Mouse (Mus musculus) hindbrain, embryonic 11.5 days (tissue): Measurements from ENCODE around the gene Gm49395. TPM values are rescaled to one million over a fixed set of nuclear protein-coding genes. Genes with fewer than 3 reads are reported as not detected.

Experiments used
- ATAC-seq: fragments of 200-750 bp; cut with Nextera tagmentation; 2 replicates; pipeline ENCODE4 v1.8.0; 2017; ENCODE audit warnings: mild to moderate bottlenecking, moderate TSS enrichment, moderate library complexity; ENCODE audit not compliant: low FRiP score
- DNase-seq: peaks from one replicate; pipeline ENCODE4 v3.0.0-alpha.2; 2015; ENCODE audit warnings: low spot score
- H3K27ac ChIP-seq: fragments of 300-500 bp; sonication (generic); 2 replicates; pipeline ENCODE4 v1.5.1; 2014; ENCODE audit warnings: mild to moderate bottlenecking, low read depth, low read length
- H3K27me3 ChIP-seq: fragments of 300-500 bp; sonication (generic); 2 replicates; pipeline ENCODE4 v1.6.1; 2014; ENCODE audit warnings: mild to moderate bottlenecking, low read length, moderate library complexity, mixed read lengths; ENCODE audit not compliant: control insufficient read depth, insufficient read depth
- H3K36me3 ChIP-seq: fragments of 300-500 bp; sonication (generic); 2 replicates; pipeline ENCODE4 v1.6.1; 2014; ENCODE audit warnings: mild to moderate bottlenecking, low read length, moderate library complexity, mixed read lengths; ENCODE audit not compliant: control insufficient read depth, insufficient read depth
- H3K4me1 ChIP-seq: fragments of 300-500 bp; sonication (generic); replicated peaks from 2 replicates; pipeline ENCODE4 v1.6.1; 2014; ENCODE audit warnings: low read length, mixed read lengths; ENCODE audit not compliant: control insufficient read depth, insufficient read depth
- H3K4me2 ChIP-seq: fragments of 300-500 bp; sonication (generic); replicated peaks from 2 replicates; pipeline ENCODE4 v1.6.1; 2014; ENCODE audit warnings: mild to moderate bottlenecking, low read depth, low read length
- H3K4me3 ChIP-seq: fragments of 300-500 bp; sonication (generic); 2 replicates; pipeline ENCODE4 v1.5.1; 2014; ENCODE audit warnings: low read depth, low read length
- H3K9ac ChIP-seq: fragments of 300-500 bp; sonication (generic); 2 replicates; pipeline ENCODE4 v1.6.1; 2014; ENCODE audit warnings: low read depth, low read length
- H3K9me3 ChIP-seq: fragments of 300-500 bp; sonication (generic); 2 replicates; pipeline ENCODE4 v1.6.1; 2016; ENCODE audit warnings: low read length; ENCODE audit not compliant: control insufficient read depth
- WGBS: fragments of 180-500 bp; shearing (Covaris S2); extraction: QIAGEN DNeasy Blood & Tissue Kit; methylation state at CpG from one replicate; pipeline ENCODE4 v1.1.7; 2014; 5-methylcytosine and 5-hydroxymethylcytosine counted together
- polyA plus RNA-seq: library from polyadenylated mRNA; unstranded; fragments of >200 nt; fragmentation: Nextera tagmentation; extraction: Ambion mirVana; gene quantifications from 2 replicates; pipeline ENCODE4 v1.2.1, GENCODE M21; 2014

Gene Gm49395
- polyA plus RNA-seq, 1 experiment from 2014 or later: 4.1 TPM

GRCm38 (mm10) chr13:115078997-115079685 lies 22.6 kb downstream of the Gm49395 start:
- 87% methylated on average over 6 of the region's 6 CpGs for WGBS
- H3K4me3 ChIP-seq: no peak overlapping the region

GRCm38 (mm10) chr13:115077346-115078134 lies 24.2 kb downstream of the Gm49395 start:
- no peak overlapping the region for H3K9ac ChIP-seq
- no peaks in the 10 kb centered on the region for H3K27me3 ChIP-seq
- ATAC-seq: no peak
- no peak overlapping the region for H3K4me3 ChIP-seq
- DNase-seq: no peak
- H3K9me3 ChIP-seq: no peaks in the 10 kb centered on the region
- no peaks in the 10 kb centered on the region for H3K4me1 ChIP-seq
- no peaks in the 10 kb centered on the region for H3K36me3 ChIP-seq
- no peak overlapping the region for H3K27ac ChIP-seq
- no peak overlapping the region for H3K4me2 ChIP-seq
- WGBS: 83% methylated on average over 9 of the region's 9 CpGs

More at GRCm38 (mm10) chr13:115078997-115079685, 22.6 kb downstream of the Gm49395 start:
- Histone ChIP-seq H3K27me3 (no peaks in the 10 kb centered on the region), H3K9me3 (no peaks in the 10 kb centered on the region), H3K36me3 (no peaks in the 10 kb centered on the region), H3K9ac (no peak overlapping the region), H3K27ac (no peak overlapping the region), H3K4me2 (no peak overlapping the region), H3K4me1 (no peaks in the 10 kb centered on the region)
- no peak for DNase-seq
- no peak for ATAC-seq

GRCm38 (mm10) chr13:115072386-115072785 lies 29.3 kb downstream of the Gm49395 start:
- H3K4me2 ChIP-seq: no peak overlapping the region
- no peaks in the 10 kb centered on the region for H3K27me3 ChIP-seq
- WGBS: 97% methylated on average over 6 of the region's 6 CpGs
- no peak overlapping the region for H3K9ac ChIP-seq
- no peak overlapping the region for H3K27ac ChIP-seq
- H3K4me1 ChIP-seq: no peaks in the 10 kb centered on the region
- no peak for DNase-seq
- no peaks in the 10 kb centered on the region for H3K9me3 ChIP-seq
- no peak for ATAC-seq
- H3K36me3 ChIP-seq: no peaks in the 10 kb centered on the region
- no peak overlapping the region for H3K4me3 ChIP-seq

GRCm38 (mm10) chr13:115071431-115071830 lies 30.3 kb downstream of the Gm49395 start:
- no peaks in the 10 kb centered on the region for H3K36me3 ChIP-seq
- H3K9ac ChIP-seq: no peak overlapping the region
- no peaks in the 10 kb centered on the region for H3K27me3 ChIP-seq
- H3K9me3 ChIP-seq: no peaks in the 10 kb centered on the region
- H3K27ac ChIP-seq: no peak overlapping the region
- H3K4me1 ChIP-seq: no peaks in the 10 kb centered on the region
- no peak overlapping the region for H3K4me3 ChIP-seq
- WGBS: 89% methylated on average over 3 of the region's 3 CpGs
- ATAC-seq (no peak), DNase-seq (no peak)
- H3K4me2 ChIP-seq: no peak overlapping the region

- Histone ChIP-seq H3K27ac (no peak overlapping the region), H3K4me3 (no peak overlapping the region), H3K27me3 (no peaks in the 10 kb centered on the region), H3K4me2 (no peak overlapping the region), H3K4me1 (no peaks in the 10 kb centered on the region), H3K9me3 (no peaks in the 10 kb centered on the region), H3K9ac (no peak overlapping the region), H3K36me3 (no peaks in the 10 kb centered on the region)
- ATAC-seq (no peak), DNase-seq (no peak)
- 87% methylated on average over 1 of the region's 1 CpGs for WGBS
Measured at GRCm38 (mm10) chr13:115067968-115068330, 33.8 kb downstream of the Gm49395 start.

- no peak overlapping the region for H3K9ac ChIP-seq
- H3K27ac ChIP-seq: no peak overlapping the region
- no peak for ATAC-seq
- no peaks in the 10 kb centered on the region for H3K4me1 ChIP-seq
- H3K4me2 ChIP-seq: no peak overlapping the region
- H3K4me3 ChIP-seq: no peak overlapping the region
- H3K9me3 ChIP-seq: no peaks in the 10 kb centered on the region
- H3K36me3 ChIP-seq: no peaks in the 10 kb centered on the region
- no peaks in the 10 kb centered on the region for H3K27me3 ChIP-seq
- 85% methylated on average over 4 of the region's 4 CpGs for WGBS
- no peak for DNase-seq
Measured at GRCm38 (mm10) chr13:115067324-115067967, 34.3 kb downstream of the Gm49395 start.

GRCm38 (mm10) chr13:115057555-115057954 lies 44.2 kb downstream of the Gm49395 start:
- H3K4me3 ChIP-seq: no peak overlapping the region
- no peaks in the 10 kb centered on the region for H3K9me3 ChIP-seq
- no peaks in the 10 kb centered on the region for H3K36me3 ChIP-seq
- H3K4me1 ChIP-seq: no peaks in the 10 kb centered on the region
- H3K4me2 ChIP-seq: no peak overlapping the region
- no peak overlapping the region for H3K9ac ChIP-seq
- no peak for ATAC-seq
- no peak for DNase-seq
- WGBS: 88% methylated on average over 5 of the region's 5 CpGs
- no peak overlapping the region for H3K27ac ChIP-seq
- H3K27me3 ChIP-seq: no peaks in the 10 kb centered on the region

GRCm38 (mm10) chr13:115054783-115055182 lies 46.9 kb downstream of the Gm49395 start:
- no peaks in the 10 kb centered on the region for H3K9me3 ChIP-seq
- DNase-seq (peak; percentile 16), ATAC-seq (peak; percentile 63; the same call in 1 of the 2 replicates)
- no peak overlapping the region for H3K27ac ChIP-seq
- H3K9ac ChIP-seq: no peak overlapping the region
- no peaks in the 10 kb centered on the region for H3K4me1 ChIP-seq
- WGBS: 20% methylated on average over 9 of the region's 9 CpGs
- H3K27me3 ChIP-seq: no peaks in the 10 kb centered on the region
- H3K36me3 ChIP-seq: no peaks in the 10 kb centered on the region
- no peak overlapping the region for H3K4me2 ChIP-seq
- H3K4me3 ChIP-seq: no peak overlapping the region
